Mouse (Mus musculus): ENCODE measurements around the gene 4930579G24Rik.

The 4930579G24Rik gene

DNA sequence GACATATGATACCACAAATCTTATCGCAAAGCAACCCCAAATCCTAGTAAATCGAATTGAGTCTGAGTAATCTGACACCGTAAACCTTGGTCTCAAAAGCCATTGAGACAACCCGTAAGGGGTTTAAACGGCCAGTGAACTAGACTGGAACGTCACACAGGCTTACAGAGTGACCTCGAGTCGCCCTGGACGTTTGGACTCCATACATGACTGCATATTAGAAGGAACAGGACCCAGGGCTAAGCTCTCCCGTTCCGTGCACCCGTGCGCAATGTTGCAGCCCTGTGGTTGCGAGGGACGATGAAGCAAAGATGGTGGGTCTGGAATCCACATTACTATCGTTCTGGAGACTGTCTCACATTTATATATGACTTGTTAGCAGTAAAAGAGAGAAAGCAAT is 43.3 kb downstream of the 4930579G24Rik start:
- Histone ChIP-seq H3K27me3 (ENCODE audit: insufficient read depth, low read length) (no peaks in the 10 kb centered on the region), H3K4me1 (replicated peaks; ENCODE audit: low read depth, low read length) (peaks cover 16% of the 10 kb centered on the region), H3K36me3 (ENCODE audit: insufficient read depth, low read length) (no peaks in the 10 kb centered on the region), H3K9me3 (ENCODE audit: low read length) (0 out of 2 replicates have a peak, but pooled peaks cover 2% of the 10 kb centered on the region), H3K4me3 (replicated peaks; ENCODE audit: low read length) (no peak overlapping the region)
- no peak for TF ChIP-seq CTCF (conservative IDR thresholded peaks at IDR 0.05; ENCODE audit: low read length)

DNA sequence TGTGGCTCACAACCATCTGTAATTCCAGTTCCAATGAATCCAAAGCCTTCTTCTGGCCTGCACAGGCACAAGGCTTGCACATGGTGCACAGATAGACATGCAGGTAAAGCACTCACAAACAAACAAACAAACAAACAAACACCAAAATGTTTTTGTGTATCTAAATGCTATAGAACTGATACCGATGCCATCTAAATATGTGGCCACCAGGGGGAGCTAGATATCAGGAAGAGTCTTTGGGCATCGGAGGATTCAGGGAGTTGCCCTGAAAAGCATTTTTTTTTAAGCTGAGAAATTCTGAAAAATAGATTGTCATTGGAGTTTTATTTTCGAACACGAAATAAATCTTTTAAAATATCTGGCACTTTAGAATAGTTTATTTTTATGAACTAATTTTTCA is 44.2 kb downstream of the 4930579G24Rik start:
- no peaks in the 10 kb centered on the region for H3K27me3 ChIP-seq (ENCODE audit: insufficient read depth, low read length)
- no peaks in the 10 kb centered on the region for H3K36me3 ChIP-seq (ENCODE audit: insufficient read depth, low read length)
- TF ChIP-seq CTCF (conservative IDR thresholded peaks at IDR 0.05; ENCODE audit: low read length) = peak; percentile 78
- no peak for TF ChIP-seq POU5F1 (IDR thresholded peaks at IDR 0.05; ENCODE audit: borderline replicate concordance, low read length)
- no peak overlapping the region for H3K4me3 ChIP-seq (replicated peaks; ENCODE audit: low read length)
- H3K4me1 ChIP-seq (replicated peaks; ENCODE audit: low read depth, low read length) = peaks cover 16% of the 10 kb centered on the region
- H3K9me3 ChIP-seq (ENCODE audit: low read length) = 0 out of 2 replicates have a peak, but pooled peaks cover 2% of the 10 kb centered on the region

DNA sequence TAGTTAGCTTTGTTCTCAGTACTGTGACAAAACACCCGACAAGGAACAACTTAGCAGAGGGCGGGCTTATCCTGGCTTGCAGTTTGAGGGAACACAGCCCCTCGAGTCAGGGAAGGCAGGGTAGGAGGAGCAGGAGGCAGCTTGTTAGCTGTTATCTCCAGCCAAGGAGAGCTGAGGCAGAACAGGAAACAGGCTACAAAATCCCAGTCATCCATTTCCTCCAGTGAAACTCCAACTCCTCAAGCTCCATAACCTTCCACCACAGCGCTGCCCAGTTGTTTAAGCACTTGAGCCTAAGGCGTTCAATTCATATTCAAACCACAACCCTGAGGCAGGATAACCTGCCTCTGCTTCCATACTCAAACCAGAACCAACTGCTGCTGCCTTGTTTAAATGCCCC is 45.8 kb downstream of the 4930579G24Rik start:
- Histone ChIP-seq H3K4me3 (replicated peaks; ENCODE audit: low read length) (no peak overlapping the region), H3K9me3 (ENCODE audit: low read length) (0 out of 2 replicates have a peak, but pooled peaks cover 2% of the 10 kb centered on the region), H3K36me3 (ENCODE audit: insufficient read depth, low read length) (no peaks in the 10 kb centered on the region), H3K27me3 (ENCODE audit: insufficient read depth, low read length) (no peaks in the 10 kb centered on the region), H3K4me1 (replicated peaks; ENCODE audit: low read depth, low read length) (peaks cover 16% of the 10 kb centered on the region)
- TF ChIP-seq CTCF (conservative IDR thresholded peaks at IDR 0.05; ENCODE audit: low read length) (peak; percentile 35), NANOG (IDR thresholded peaks at IDR 0.05; ENCODE audit: borderline replicate concordance, low read length) (no peak)

DNA sequence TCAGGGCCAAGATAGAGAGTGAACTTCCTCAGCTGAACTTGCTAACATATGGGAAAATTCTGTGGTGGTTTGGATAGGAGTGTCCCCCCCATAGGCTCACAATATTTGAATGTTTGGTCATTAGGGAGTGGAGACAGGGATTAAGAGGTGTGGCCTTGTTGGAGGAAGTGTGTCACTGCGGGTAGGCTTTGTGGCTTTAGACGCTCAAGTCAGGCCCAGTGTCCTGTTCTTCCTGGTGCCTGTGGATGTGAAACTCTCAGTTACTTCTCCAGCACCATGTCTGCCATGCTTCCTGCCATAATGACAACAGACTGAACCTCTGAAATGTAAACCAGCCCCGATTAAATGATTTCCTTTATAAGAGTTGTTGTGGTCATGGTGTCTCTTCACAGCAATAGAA is 47.5 kb downstream of the 4930579G24Rik start:
- TF ChIP-seq CTCF (conservative IDR thresholded peaks at IDR 0.05; ENCODE audit: low read length) = no peak
- no peak for TF ChIP-seq POU5F1 (IDR thresholded peaks at IDR 0.05; ENCODE audit: borderline replicate concordance, low read length)
- no peak for TF ChIP-seq NANOG (IDR thresholded peaks at IDR 0.05; ENCODE audit: borderline replicate concordance, low read length)
- Histone ChIP-seq H3K4me1 (replicated peaks; ENCODE audit: low read depth, low read length) (0 out of 2 replicates have a peak, but pooled peaks cover 5% of the 10 kb centered on the region), H3K9me3 (ENCODE audit: low read length) (0 out of 2 replicates have a peak, but pooled peaks cover 2% of the 10 kb centered on the region), H3K36me3 (ENCODE audit: insufficient read depth, low read length) (no peaks in the 10 kb centered on the region), H3K4me3 (replicated peaks; ENCODE audit: low read length) (no peak overlapping the region), H3K27me3 (ENCODE audit: insufficient read depth, low read length) (no peaks in the 10 kb centered on the region)

Measured in E14TG2a.4 (cell line).